Mouse (Mus musculus) ES-E14 (cell line): ENCODE measurements around the gene Satb1. TPM values are rescaled to one million over a fixed set of nuclear protein-coding genes. Genes with fewer than 3 reads are reported as not detected.

ENCODE experiments used
- DNase-seq: peaks from one replicate; pipeline ENCODE4 v3.0.0-alpha.2; 2013; ENCODE audit warnings: low read depth, low spot score
- H3K27ac ChIP-seq: 2 replicates; pipeline ENCODE4 v1.5.1; 2012; ENCODE audit warnings: low read depth, mild to moderate bottlenecking, low read length, moderate library complexity, mixed read lengths; ENCODE audit not compliant: poor library complexity, insufficient read depth, severe bottlenecking
- H3K36me3 ChIP-seq: 2 replicates; pipeline ENCODE4 v1.6.1; 2012; ENCODE audit warnings: mild to moderate bottlenecking, low read length, moderate library complexity, mixed read lengths; ENCODE audit not compliant: control insufficient read depth, poor library complexity, insufficient read depth, severe bottlenecking
- H3K4me1 ChIP-seq, 2 experiments: fragments of 150-350 bp in 1 of 2; sonication (generic) in 1 of 2; 2 replicates each; pipeline ENCODE4 v1.6.1; 2012; ENCODE audit warnings: low read length in 2 of 2, mild to moderate bottlenecking in 1 of 2, mixed read lengths in 1 of 2; ENCODE audit not compliant: control insufficient read depth in 2 of 2, insufficient read depth in 2 of 2, poor library complexity in 1 of 2
- H3K4me3 ChIP-seq, 2 experiments: fragments of 150-350 bp in 1 of 2; sonication (generic) in 1 of 2; 2 replicates each; pipeline ENCODE4 v1.5.1; 2012; ENCODE audit warnings: low read length in 2 of 2, low read depth in 1 of 2, mild to moderate bottlenecking in 1 of 2, mixed read lengths in 1 of 2; ENCODE audit not compliant: insufficient read depth in 1 of 2, poor library complexity in 1 of 2, severe bottlenecking in 1 of 2
- H3K9ac ChIP-seq: 2 replicates; pipeline ENCODE4 v1.6.1; 2012; ENCODE audit warnings: low read depth, mild to moderate bottlenecking, low read length, mixed read lengths; ENCODE audit not compliant: poor library complexity, insufficient read depth, severe bottlenecking
- H3K9me3 ChIP-seq: fragments of 150-350 bp; sonication (generic); 2 replicates; pipeline ENCODE4 v1.6.1; 2012; ENCODE audit warnings: low read depth, mild to moderate bottlenecking, low read length; ENCODE audit not compliant: control insufficient read depth, insufficient read depth
- CHD2 ChIP-seq: IDR thresholded peaks from 2 replicates; pipeline ENCODE4 v1.6.1; 2014; ENCODE audit warnings: mild to moderate bottlenecking, low read depth, low read length, inconsistent platforms
- HCFC1 ChIP-seq: IDR thresholded peaks from 2 replicates; pipeline ENCODE4 v1.6.1; 2012; ENCODE audit warnings: low read length, inconsistent platforms, borderline replicate concordance; ENCODE audit not compliant: insufficient read depth
- MAFK ChIP-seq: IDR thresholded peaks from 2 replicates; pipeline ENCODE4 v1.6.1; 2014; ENCODE audit warnings: mild to moderate bottlenecking, low read depth, low read length, inconsistent platforms; ENCODE audit not compliant: insufficient read depth
- ZC3H11A ChIP-seq: IDR thresholded peaks from 2 replicates; pipeline ENCODE4 v1.6.1; 2012; ENCODE audit warnings: low read depth, mild to moderate bottlenecking, inconsistent platforms, low read length, borderline replicate concordance
- ZNF384 ChIP-seq: IDR thresholded peaks from 2 replicates; pipeline ENCODE4 v1.6.1; 2012; ENCODE audit warnings: low read depth, low read length, inconsistent platforms
- in situ Hi-C, 2 experiments: fragments of 600-800 bp; cut with MboI; formaldehyde crosslinking; loops; one replicate each; pipeline ENCODE4 v1.15.1; 2025; ENCODE audit warnings: low sequenced_read_pairs in 2 of 2, inconsistent platforms in 1 of 2; ENCODE audit not compliant: unreplicated experiment in 2 of 2
- total RNA-seq: library from RNA; depleted of rRNA; stranded (reverse); fragments of 300-350 nt; gene quantifications from 2 replicates; pipeline ENCODE4 v1.2.3, GENCODE M21; 2012

Gene Satb1
- total RNA-seq, 1 experiment = 4.1 TPM

DNA sequence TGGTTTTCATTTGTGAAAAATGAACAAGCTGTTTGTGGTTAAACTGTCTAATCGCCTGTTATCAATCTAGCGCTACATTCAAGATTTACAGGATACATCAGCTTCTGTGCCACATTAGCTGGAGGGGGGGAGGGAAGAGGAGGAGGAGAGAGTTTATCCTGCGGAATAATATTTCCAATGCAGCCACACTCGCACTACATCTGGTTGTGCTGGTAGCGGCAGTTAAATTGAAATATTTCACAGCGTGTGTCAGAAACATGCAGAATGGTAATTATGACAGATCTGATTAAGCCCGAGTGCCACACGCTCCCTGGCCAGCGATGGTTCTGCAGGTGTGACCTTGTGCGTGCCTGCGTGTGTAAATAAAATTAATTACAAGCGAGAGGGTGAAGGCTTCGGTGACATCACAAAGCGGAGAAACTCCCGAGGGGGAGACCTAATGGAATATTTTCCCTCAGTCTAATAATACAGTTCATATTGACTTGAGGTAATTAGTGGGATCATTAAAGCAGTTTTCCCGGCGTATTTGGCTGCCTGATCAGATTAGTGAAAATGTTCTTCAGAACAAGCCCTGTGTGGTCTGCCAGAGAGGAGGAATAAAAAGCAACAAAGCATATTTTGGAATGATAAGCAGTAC lies 72.7 kb downstream of the Satb1 start:
- no peak overlapping the region for H3K9ac ChIP-seq
- no peak for TF ChIP-seq ZNF384
- TF ChIP-seq ZC3H11A = no peak
- no peak for TF ChIP-seq HCFC1
- no peak for TF ChIP-seq CHD2
- TF ChIP-seq MAFK = no peak
- in situ Hi-C loops = no loop called here
- H3K27ac ChIP-seq = no peak overlapping the region
- no peak for DNase-seq
- H3K36me3 ChIP-seq = no peaks in the 10 kb centered on the region
- H3K9me3 ChIP-seq = no peaks in the 10 kb centered on the region
- H3K4me3 ChIP-seq = no peak overlapping the region
- H3K4me1 ChIP-seq = no peaks in the 10 kb centered on the region

DNA sequence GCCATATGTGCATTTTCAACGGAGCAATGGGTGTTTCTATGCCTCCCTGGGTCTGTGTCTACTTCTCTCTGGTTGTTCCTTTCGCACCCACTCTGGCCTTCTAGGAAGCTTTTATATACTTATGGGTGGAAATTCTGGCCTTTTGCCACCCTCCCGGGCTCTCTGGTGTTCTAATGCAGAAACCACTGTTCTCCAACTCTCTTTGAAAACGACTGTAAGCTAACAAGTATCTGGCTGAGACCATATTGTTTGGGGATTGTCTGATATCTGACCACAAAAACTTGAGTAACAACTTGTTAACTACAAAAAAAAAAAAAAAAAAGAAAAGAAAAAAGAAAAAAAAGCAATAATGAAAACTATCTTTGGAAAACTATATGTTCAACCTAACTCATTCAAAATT lies 73.6 kb downstream of the Satb1 start:
- Histone ChIP-seq H3K9me3 (no peaks in the 10 kb centered on the region), H3K9ac (no peak overlapping the region), H3K4me1 (no peaks in the 10 kb centered on the region), H3K27ac (no peak overlapping the region), H3K36me3 (no peaks in the 10 kb centered on the region), H3K4me3 (no peak overlapping the region)
- DNase-seq = no peak
- TF ChIP-seq ZC3H11A (no peak), HCFC1 (no peak), ZNF384 (no peak), CHD2 (no peak), MAFK (no peak)
- in situ Hi-C loops = no loop called here

DNA sequence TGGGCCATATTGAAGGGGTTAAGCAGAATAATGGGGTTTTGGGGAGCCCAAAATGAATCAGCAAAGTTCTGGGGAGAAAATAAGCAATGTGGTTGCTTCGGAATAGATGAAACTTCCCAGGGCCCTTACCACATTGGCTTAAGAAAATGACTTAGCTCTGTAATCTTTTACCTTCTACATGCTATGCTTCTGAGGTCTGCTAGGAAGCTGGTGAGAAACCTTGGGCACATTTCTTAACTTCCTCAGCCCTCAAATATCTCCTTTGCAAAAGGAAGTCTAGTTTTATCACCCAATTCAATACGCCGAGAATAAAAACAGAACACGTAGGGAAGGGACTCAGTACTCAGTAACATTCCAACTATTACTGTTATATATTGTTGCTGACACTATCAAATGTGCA lies 80.9 kb downstream of the Satb1 start:
- Histone ChIP-seq H3K9me3 (no peaks in the 10 kb centered on the region), H3K4me1 (0 out of 4 replicates have a peak, but pooled peaks cover 0 to 4% of the 10 kb centered on the region in 2 experiments), H3K27ac (no peak overlapping the region), H3K4me3 (no peak overlapping the region), H3K9ac (no peak overlapping the region), H3K36me3 (no peaks in the 10 kb centered on the region)
- in situ Hi-C loops = no loop called here
- TF ChIP-seq ZC3H11A (no peak), CHD2 (no peak)
- DNase-seq = no peak

DNA sequence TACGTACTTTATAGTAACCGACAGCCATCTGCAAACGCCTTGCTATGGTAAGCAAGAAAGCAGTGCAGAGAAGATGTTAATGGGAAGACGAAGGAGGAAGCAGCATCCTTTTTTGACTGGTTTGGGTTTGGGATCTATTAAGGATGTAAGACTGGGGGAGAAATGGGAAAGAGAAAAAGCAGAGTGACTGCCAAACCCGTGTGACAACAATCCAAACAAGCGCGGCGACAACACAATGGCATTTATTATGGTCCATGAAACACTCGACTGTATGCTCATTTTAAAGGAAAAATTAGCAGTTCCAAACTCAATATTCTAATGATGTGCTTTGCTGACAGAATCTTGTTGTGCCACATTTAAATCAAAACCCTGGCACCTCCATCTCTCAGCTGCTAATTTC lies 85.9 kb downstream of the Satb1 start:
- Histone ChIP-seq H3K4me3 (no peak overlapping the region), H3K27ac (no peak overlapping the region), H3K4me1 (0 out of 4 replicates have a peak, but pooled peaks cover 0 to 4% of the 10 kb centered on the region in 2 experiments), H3K9me3 (no peaks in the 10 kb centered on the region), H3K9ac (no peak overlapping the region), H3K36me3 (no peaks in the 10 kb centered on the region)
- in situ Hi-C loops = no loop called here
- no peak for DNase-seq
- TF ChIP-seq ZNF384 = no peak
- TF ChIP-seq HCFC1 = no peak
- TF ChIP-seq ZC3H11A = no peak
- TF ChIP-seq CHD2 = no peak
- no peak for TF ChIP-seq MAFK

DNA sequence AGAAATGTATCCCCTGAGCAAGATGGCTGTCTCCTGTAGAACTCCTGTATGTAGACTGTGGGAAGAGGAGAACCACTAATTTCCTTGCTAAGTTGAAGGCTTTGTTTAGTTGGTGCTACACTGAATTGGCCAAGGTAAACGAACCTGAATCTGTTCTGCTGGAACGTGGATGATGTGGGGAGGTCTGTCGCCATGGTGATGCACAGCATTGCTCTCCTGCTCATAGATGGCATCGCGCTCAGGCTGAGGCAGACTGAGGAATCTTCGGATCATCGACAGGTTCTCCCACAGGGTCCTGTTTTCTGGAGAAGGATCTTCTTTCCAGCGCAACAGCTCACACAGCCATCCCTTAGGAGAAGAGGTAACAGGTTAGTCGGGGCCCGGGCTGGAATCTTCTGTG lies 90.6 kb downstream of the Satb1 start:
- no peak for TF ChIP-seq CHD2
- no peak for TF ChIP-seq ZC3H11A
- TF ChIP-seq MAFK = no peak
- TF ChIP-seq ZNF384 = no peak
- no peak for TF ChIP-seq HCFC1
- in situ Hi-C loops = no loop called here
- peaks cover 0 to 3% of the 10 kb centered on the region in 2 experiments; a peak in 1 of 4 replicates for H3K4me1 ChIP-seq
- no peak overlapping the region for H3K9ac ChIP-seq
- no peak overlapping the region for H3K4me3 ChIP-seq
- no peaks in the 10 kb centered on the region for H3K9me3 ChIP-seq
- H3K27ac ChIP-seq = no peak overlapping the region
- H3K36me3 ChIP-seq = no peaks in the 10 kb centered on the region
- DNase-seq = no peak
